Mouse (Mus musculus): ENCODE measurements around the gene Creb3.

GRCm38 (mm10) chr4:43580721-43581120 lies 18.6 kb downstream of the Creb3 start:
- TF ChIP-seq CTCF (IDR thresholded peaks at IDR 0.05; ENCODE audit: low read depth), result no peak
- TF ChIP-seq EP300 (IDR thresholded peaks at IDR 0.05; ENCODE audit: low read depth), result no peak
